Mouse (Mus musculus) stomach, embryonic 16.5 days (tissue): Measurements from ENCODE around the gene Txn2. TPM values are rescaled to one million over a fixed set of nuclear protein-coding genes. Genes with fewer than 3 reads are reported as not detected.

Experiments
- ATAC-seq: fragments of 200-750 bp; cut with Nextera tagmentation; 2 replicates; pipeline ENCODE4 v1.8.0; 2017; ENCODE audit warnings: moderate number of reproducible peaks, moderate TSS enrichment; ENCODE audit not compliant: insufficient read depth, low FRiP score
- H3K27ac ChIP-seq: fragments of 300-500 bp; sonication (generic); 2 replicates; pipeline ENCODE4 v1.5.1; 2014; ENCODE audit warnings: low read length
- H3K27me3 ChIP-seq: fragments of 300-500 bp; sonication (generic); 2 replicates; pipeline ENCODE4 v1.6.1; 2014; ENCODE audit warnings: low read length, control low read depth, mixed read lengths; ENCODE audit not compliant: control insufficient read depth, insufficient read depth
- H3K36me3 ChIP-seq: fragments of 300-500 bp; sonication (generic); 2 replicates; pipeline ENCODE4 v1.6.1; 2014; ENCODE audit warnings: low read length; ENCODE audit not compliant: control insufficient read depth, insufficient read depth
- H3K4me1 ChIP-seq: fragments of 300-500 bp; sonication (generic); 2 replicates; pipeline ENCODE4 v1.6.1; 2014; ENCODE audit warnings: low read length, control low read depth, mixed read lengths; ENCODE audit not compliant: control insufficient read depth, insufficient read depth
- H3K4me2 ChIP-seq: fragments of 300-500 bp; sonication (generic); 2 replicates; pipeline ENCODE4 v1.6.1; 2014; ENCODE audit warnings: low read depth, low read length, mixed read lengths
- H3K4me3 ChIP-seq: fragments of 300-500 bp; sonication (generic); replicated peaks from 2 replicates; pipeline ENCODE4 v1.5.1; 2014; ENCODE audit warnings: mild to moderate bottlenecking, low read length
- H3K9ac ChIP-seq: fragments of 300-500 bp; sonication (generic); 2 replicates; pipeline ENCODE4 v1.6.1; 2014; ENCODE audit warnings: low read length
- H3K9me3 ChIP-seq: fragments of 300-500 bp; sonication (generic); replicated peaks from 2 replicates; pipeline ENCODE4 v1.6.1; 2016; ENCODE audit warnings: low read length, control low read depth; ENCODE audit not compliant: control insufficient read depth
- WGBS: fragments of 180-500 bp; shearing (Covaris S2); extraction: QIAGEN DNeasy Blood & Tissue Kit; methylation state at CpG from one replicate; pipeline ENCODE4 v1.1.7; 2014; 5-methylcytosine and 5-hydroxymethylcytosine counted together
- polyA plus RNA-seq: library from polyadenylated mRNA; unstranded; fragments of >200 nt; fragmentation: Nextera tagmentation; extraction: Ambion mirVana; gene quantifications from 2 replicates; pipeline ENCODE4 v1.2.1, GENCODE M21; 2015

Txn2 gene
- polyA plus RNA-seq, 1 experiment from 2014 or later, result 232 TPM

DNA sequence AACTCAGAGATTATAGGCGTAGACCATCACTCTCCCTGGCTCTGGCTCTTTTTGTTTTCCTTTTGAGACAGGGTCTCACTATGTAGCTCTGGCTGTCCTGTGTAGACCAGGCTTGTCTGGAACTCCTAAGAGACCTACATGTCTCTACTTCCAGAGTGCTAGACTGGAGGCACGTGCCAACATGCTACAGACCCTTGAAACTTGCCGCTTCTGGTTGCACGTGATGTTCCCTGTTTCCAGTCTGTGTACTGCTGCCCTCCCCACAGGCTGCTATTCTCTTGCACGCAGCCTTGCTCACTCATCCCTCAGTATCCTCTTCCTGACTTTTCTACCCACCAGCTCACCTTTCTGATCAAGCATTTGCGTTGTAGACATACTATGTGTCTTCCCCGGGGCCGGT lies 22.7 kb downstream of the Txn2 start:
- 76% methylated on average over 8 of the region's 8 CpGs for WGBS
- ATAC-seq, result no peak
- Histone ChIP-seq H3K27me3 (no peaks in the 10 kb centered on the region), H3K36me3 (no peaks in the 10 kb centered on the region), H3K9ac (no peak overlapping the region; the same call in 1 of the 2 replicates), H3K4me3 (no peak overlapping the region), H3K27ac (peak overlapping the region; percentile 90), H3K9me3 (no peaks in the 10 kb centered on the region), H3K4me1 (peaks cover 46% of the 10 kb centered on the region), H3K4me2 (peak overlapping the region; percentile 65; the same call in 1 of the 2 replicates)

DNA sequence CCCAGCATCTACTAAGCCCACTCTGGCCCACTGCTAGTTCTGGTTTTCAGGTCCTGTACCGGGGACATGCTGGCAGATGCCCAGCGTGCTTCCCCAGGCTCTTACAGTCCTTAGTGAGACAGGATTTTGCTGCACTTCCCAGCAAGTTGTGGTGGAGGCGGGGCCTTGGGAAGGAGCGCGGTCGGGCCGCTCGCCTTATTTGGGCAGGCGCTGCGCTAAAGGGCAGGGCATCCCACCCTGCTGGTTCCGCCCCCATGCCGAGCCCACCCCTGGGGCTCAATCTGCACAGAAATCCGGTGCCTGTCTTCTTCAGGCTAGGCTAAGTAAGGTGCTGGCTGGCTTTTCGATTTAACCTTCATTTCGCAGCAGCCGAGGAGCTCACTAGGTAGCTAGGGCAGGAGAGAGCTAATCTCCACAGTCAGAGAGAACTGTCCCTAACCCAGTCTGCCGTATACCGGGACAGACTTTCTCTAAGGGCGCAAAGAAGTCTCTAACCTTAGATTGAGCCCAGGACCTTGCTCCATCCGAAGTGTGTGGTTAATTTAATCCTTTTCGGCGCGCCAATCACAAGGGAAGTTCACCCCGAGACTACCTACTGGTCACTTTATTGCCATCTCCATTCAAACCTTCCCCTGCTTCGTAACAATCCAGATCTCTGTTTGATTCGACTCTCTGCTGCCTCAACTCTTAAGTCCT lies 23.4 kb downstream of the Txn2 start:
- H3K4me2 ChIP-seq, result peak overlapping the region; percentile 65
- 6% methylated on average over 26 of the region's 26 CpGs for WGBS
- ATAC-seq, result peak; percentile 89
- peaks cover 41% of the 10 kb centered on the region for H3K4me1 ChIP-seq
- peak overlapping the region; percentile 37 for H3K4me3 ChIP-seq
- no peaks in the 10 kb centered on the region for H3K36me3 ChIP-seq
- peak overlapping the region; percentile 90 for H3K27ac ChIP-seq
- H3K27me3 ChIP-seq, result no peaks in the 10 kb centered on the region
- H3K9ac ChIP-seq, result peak overlapping the region; percentile 65
- H3K9me3 ChIP-seq, result no peaks in the 10 kb centered on the region

DNA sequence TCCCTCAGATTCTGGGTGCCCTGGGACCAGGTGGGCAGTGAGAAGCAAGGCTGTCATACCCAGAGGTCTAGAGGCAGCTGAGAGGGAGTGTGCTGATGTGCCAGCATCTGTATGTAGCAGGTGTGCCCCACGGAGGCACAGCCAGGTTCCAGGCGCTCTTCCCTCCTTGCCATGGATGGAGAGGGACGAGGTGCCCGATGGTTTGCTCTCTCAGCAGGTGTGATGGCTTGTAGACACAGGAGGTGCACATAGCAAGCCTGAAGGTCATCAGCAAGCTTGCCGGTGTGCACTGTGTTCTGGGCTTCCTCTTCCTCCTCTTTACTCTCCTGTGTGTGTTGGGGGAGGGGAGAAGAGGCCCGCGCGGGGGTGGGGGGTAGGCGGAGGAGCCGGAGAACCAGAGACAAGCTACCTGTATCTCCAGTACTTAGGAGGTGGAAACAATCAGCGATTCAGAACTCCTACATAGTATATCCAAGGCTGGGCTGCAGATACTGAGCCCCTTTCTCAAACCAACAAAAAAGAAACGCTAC lies 24.4 kb downstream of the Txn2 start:
- Histone ChIP-seq H3K4me2 (peak overlapping the region; percentile 65; the same call in 1 of the 2 replicates), H3K4me3 (no peak overlapping the region), H3K4me1 (peaks cover 41% of the 10 kb centered on the region), H3K36me3 (no peaks in the 10 kb centered on the region), H3K27me3 (no peaks in the 10 kb centered on the region), H3K27ac (peak overlapping the region; percentile 90), H3K9ac (peak overlapping the region; percentile 65), H3K9me3 (no peaks in the 10 kb centered on the region)
- WGBS, result 24% methylated on average over 12 of the region's 12 CpGs
- ATAC-seq, result no peak; the same call in 1 of the 2 replicates

DNA sequence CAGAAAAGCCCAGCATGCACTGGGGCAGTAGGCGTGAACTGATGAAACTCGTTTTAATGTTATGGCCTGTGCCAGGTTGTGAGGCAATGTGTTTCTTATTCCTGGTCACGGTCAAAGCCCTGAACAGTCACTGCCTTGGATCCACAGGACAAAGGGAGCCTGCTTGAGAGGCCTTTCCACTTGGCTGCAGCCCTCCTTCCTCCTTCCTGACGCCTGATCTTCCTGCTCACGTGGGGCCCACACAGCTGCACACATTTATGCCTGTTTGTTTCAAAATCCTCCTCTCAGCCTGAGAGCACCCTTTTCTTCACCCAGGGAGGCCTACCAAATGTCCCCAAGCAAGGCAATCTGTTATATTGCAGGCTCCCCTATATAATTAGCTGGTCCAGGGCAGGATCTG lies 25.6 kb downstream of the Txn2 start:
- H3K4me1 ChIP-seq, result peaks cover 38% of the 10 kb centered on the region
- no peaks in the 10 kb centered on the region for H3K36me3 ChIP-seq
- H3K27me3 ChIP-seq, result no peaks in the 10 kb centered on the region
- no peak overlapping the region for H3K4me2 ChIP-seq
- no peak overlapping the region for H3K4me3 ChIP-seq
- 53% methylated on average over 5 of the region's 5 CpGs for WGBS
- ATAC-seq, result no peak
- H3K9ac ChIP-seq, result 0 out of 2 replicates have a peak overlapping the region, but pooled peaks have one; percentile 40
- 0 out of 2 replicates have a peak overlapping the region, but pooled peaks have one; percentile 31 for H3K27ac ChIP-seq
- no peaks in the 10 kb centered on the region for H3K9me3 ChIP-seq

DNA sequence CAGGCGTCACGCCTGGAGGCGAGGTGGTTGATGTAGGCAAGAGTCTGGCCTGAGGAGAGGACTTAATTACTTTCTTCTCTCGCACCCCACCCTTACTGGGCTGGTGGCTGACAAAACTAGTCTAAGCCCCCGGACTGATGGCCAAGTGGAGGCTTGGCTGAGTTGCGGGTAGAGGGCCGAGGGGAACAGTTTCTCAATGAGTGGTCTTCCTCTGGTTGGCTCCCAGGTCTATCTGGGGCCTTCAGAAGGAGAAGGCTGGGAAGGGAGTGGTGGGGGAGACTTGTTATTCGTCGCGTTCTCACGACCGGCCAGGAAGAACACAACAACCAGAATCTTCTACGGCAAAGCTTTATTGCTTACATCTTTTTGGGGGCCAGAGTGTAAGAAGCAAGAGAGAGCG lies 33.9 kb downstream of the Txn2 start:
- ATAC-seq, result no peak
- H3K27me3 ChIP-seq, result no peaks in the 10 kb centered on the region
- no peaks in the 10 kb centered on the region for H3K9me3 ChIP-seq
- 79% methylated on average over 13 of the region's 14 CpGs for WGBS
- no peaks in the 10 kb centered on the region for H3K36me3 ChIP-seq
- no peak overlapping the region for H3K27ac ChIP-seq
- no peak overlapping the region for H3K4me2 ChIP-seq
- H3K4me3 ChIP-seq, result no peak overlapping the region
- no peak overlapping the region for H3K9ac ChIP-seq
- 0 out of 2 replicates have a peak, but pooled peaks cover 5% of the 10 kb centered on the region for H3K4me1 ChIP-seq

DNA sequence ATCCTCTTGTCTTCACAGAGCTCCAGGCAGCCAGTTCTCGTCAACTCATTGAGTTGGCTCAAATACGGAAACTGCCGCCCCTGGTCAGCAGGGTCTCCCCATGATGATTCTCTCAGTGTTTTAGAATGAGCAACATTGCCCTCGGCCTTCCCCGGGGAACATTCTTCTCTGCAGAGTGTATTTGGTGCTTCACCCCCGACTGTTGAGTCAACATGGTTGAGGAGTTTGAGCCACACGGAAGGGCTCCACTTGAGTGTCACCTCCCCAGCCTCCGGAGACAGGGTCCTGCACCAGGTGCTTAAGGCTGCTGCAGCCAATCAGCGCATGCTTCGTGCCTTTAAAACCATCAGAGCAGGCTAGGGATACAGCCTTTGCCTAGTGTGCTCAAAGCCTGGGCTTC lies 35.5 kb downstream of the Txn2 start:
- no peak overlapping the region for H3K4me3 ChIP-seq
- H3K9ac ChIP-seq, result no peak overlapping the region
- H3K36me3 ChIP-seq, result no peaks in the 10 kb centered on the region
- no peaks in the 10 kb centered on the region for H3K27me3 ChIP-seq
- 68% methylated on average over 10 of the region's 10 CpGs for WGBS
- H3K9me3 ChIP-seq, result no peaks in the 10 kb centered on the region
- H3K4me1 ChIP-seq, result 0 out of 2 replicates have a peak, but pooled peaks cover 6% of the 10 kb centered on the region
- H3K4me2 ChIP-seq, result no peak overlapping the region
- no peak overlapping the region for H3K27ac ChIP-seq
- ATAC-seq, result no peak

DNA sequence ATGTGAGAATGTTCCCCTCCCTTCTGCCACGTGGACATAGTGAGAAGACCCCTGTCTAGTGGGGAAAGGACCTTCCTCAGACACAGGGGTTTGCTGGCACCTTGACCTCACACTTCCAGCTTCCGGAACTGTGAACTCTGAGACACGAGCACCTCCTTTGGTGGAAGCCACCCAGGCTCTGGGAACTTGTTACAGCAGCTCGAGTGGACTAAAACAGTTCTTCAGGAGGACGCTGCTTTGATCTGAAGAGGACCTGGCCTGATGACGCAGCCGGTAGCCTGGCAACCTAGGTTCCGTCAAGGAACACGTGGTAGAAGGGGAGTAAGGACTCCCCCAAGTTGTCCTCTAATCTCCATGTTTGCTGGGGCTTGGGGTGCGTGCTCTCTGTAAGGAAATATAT lies 36.4 kb downstream of the Txn2 start:
- no peaks in the 10 kb centered on the region for H3K9me3 ChIP-seq
- no peak for ATAC-seq
- H3K4me1 ChIP-seq, result 0 out of 2 replicates have a peak, but pooled peaks cover 6% of the 10 kb centered on the region
- no peaks in the 10 kb centered on the region for H3K36me3 ChIP-seq
- H3K4me2 ChIP-seq, result no peak overlapping the region
- H3K9ac ChIP-seq, result no peak overlapping the region
- H3K27ac ChIP-seq, result no peak overlapping the region; the same call in 1 of the 2 replicates
- no peak overlapping the region for H3K4me3 ChIP-seq
- 81% methylated on average over 10 of the region's 10 CpGs for WGBS
- H3K27me3 ChIP-seq, result no peaks in the 10 kb centered on the region

DNA sequence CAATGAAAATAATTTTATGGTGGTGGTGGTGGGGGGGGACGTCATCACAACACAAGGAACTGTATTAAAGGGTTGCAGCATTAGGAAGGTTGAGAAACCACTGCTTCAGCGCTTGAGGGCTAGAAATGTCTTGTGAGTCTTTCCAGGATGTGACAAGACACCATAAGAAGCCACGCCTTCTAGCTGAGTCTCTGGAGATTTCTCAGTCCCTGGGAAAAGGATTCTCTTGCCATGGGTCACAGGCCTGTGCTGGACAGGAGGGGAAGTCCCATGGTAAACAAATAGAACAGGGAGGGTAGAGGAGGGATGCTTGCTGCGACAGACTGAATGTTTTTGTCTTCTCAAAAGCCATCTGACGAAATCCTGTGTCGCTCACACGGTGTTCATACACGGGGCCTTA lies 37.0 kb downstream of the Txn2 start:
- ATAC-seq, result no peak
- Histone ChIP-seq H3K4me1 (0 out of 2 replicates have a peak, but pooled peaks cover 6% of the 10 kb centered on the region), H3K27me3 (no peaks in the 10 kb centered on the region), H3K36me3 (no peaks in the 10 kb centered on the region), H3K27ac (peak overlapping the region; percentile 38; the same call in 1 of the 2 replicates), H3K9ac (no peak overlapping the region), H3K9me3 (no peaks in the 10 kb centered on the region), H3K4me3 (no peak overlapping the region), H3K4me2 (no peak overlapping the region)
- 69% methylated on average over 8 of the region's 8 CpGs for WGBS

DNA sequence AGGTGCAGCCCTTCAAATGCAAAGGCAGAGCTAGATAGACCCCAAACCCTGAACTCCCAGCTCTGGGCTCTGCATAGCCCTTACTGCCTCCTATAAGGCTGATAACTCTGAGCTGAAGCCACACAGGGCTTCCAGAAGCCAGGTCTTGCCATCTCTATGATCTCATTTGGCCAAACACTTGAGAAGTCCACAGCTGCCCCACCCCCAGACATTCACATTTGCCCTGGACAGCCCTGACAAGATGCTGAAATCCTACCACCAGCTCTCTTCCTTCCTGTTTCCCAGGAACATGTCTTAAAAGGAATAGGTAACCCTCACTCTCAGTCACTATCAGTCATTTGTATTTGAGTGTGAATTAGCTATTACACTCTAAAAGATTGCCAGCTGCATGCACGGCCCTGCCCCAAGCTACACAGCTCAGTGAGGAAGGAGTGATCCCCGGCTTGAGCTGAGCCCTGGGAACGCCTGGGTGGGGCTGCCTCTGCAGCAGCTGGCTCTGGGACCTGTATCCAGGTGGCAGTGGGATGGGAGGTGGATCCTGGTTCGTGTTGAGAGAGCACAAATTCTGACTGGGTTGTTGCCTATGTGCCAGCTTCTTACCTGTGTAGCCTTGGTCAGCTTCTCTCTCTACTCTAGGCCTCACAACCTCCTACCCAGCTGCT lies 38.9 kb downstream of the Txn2 start:
- Histone ChIP-seq H3K36me3 (no peaks in the 10 kb centered on the region), H3K4me3 (no peak overlapping the region), H3K4me2 (no peak overlapping the region), H3K9ac (no peak overlapping the region), H3K9me3 (no peaks in the 10 kb centered on the region), H3K27ac (no peak overlapping the region), H3K4me1 (0 out of 2 replicates have a peak, but pooled peaks cover 6% of the 10 kb centered on the region), H3K27me3 (no peaks in the 10 kb centered on the region)
- 38% methylated on average over 4 of the region's 4 CpGs for WGBS
- ATAC-seq, result peak; percentile 55; the same call in 1 of the 2 replicates
